Mouse (Mus musculus): ENCODE results near the gene Dcun1d1.

Gene Dcun1d1

DNA sequence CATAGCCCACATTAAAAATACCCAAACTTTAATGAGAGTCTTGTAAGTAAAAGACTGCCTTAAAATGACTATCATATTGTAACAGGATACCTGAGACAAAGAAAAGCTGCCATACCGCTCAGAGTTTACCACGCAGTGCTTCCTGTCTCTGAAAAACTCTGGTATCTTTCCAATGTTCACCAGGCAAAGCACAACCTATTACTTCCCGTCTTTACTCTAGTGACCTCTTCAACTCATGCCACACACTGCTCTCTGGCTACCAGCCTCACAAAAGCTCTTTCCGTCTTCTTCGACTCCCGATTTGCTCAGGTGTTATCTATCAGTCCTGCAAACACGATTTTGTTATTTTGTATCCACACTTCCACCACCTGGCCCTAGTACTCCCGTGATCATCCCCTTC lies 7.4 kb downstream of the Dcun1d1 start:
- DNase-seq, result no peak

DNA sequence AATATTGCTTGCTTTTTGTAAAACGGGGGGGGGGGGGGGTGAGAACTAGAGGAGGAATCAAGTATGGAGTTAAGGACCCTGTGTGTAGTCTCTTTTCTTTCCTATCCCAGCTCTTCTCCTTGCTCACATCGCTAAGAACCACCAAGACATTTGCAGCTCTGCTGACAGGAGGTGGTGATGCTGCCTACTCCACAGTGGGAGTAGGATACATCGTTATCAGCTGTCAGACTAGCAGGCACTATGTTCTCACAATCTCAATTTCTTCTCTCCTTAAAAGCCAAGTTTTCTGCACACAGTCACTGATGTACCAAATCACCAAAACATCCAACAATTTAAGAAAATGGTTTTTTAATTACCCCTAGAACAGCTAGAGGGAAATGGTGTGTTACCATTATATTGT lies 7.8 kb downstream of the Dcun1d1 start:
- no peak for DNase-seq

DNA sequence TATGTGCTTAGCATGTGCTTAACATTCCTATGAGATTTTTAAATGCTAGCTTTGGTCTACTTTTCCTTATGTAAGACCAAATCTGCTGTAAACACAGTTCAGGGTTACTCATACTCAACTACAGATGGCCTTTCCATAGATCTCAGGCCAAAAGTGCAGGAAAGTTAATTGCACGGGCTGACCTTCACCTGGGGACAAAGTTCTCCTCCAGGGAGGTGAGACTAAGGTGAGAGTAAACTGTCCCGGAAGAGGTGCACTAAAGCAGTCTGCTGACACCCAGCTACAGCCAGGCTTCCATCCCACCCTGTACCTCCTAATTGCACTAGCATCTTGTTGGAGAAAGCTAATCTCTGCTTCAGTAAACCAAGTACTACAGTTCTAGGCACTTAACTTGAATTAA lies 11.4 kb downstream of the Dcun1d1 start:
- DNase-seq, result no peak

DNA sequence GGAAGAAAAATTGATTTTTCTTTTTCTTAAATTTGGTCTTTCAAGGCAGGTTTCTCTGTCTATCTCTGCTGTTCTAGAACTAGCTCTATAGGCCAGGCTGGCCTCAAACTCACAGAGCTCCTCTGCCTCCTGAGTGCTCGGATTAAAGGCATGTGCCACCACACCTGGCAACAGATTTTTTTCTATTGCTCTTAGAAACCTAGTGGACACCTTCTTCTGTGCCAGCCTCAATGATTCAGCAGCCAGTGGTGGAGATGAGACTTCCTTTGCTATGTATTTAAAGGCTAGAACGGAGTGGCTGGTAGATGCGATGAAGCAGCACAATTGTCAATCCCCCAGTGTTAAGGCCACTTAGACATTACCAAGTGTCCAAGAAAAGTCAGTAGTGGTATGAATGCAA lies 13.2 kb downstream of the Dcun1d1 start:
- DNase-seq, result no peak

DNA sequence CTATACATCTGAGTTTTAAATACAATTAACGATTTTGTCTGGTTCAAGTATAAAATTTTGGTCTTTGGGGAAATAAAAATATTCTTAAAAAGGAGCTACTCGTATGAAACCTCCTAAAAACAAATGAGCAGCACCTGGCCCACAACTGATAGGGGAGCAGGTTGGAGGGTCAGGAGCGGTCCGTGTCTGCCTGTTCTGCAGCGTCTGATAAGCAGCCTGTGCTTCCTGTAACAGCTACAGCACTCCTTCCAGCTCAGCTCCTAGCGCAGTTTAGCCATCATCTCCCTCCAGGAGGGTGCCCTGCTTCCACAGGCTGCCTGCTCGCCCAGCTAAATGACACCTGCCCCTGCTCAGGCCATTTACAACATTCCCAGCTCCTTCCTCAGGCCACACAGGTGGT lies 13.8 kb downstream of the Dcun1d1 start:
- DNase-seq, result no peak

DNA sequence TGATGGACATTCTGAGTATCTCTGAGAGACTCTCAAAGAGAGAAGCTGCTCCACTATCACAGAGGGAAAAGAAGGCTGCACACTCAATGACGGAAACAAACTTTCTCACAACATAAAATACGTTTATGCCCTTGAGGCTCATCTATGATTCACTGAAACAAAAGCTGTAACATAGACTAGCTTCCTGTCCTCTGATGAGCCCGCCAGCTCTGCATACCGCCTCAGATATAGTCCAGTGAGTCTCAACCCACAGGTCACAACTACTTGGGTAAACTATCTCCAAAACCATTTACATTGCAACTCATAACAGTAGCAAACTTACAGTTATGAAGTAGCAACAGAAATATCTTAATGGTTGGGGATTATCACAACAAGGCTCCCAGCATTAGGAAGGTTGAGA lies 14.7 kb downstream of the Dcun1d1 start:
- no peak for DNase-seq

DNA sequence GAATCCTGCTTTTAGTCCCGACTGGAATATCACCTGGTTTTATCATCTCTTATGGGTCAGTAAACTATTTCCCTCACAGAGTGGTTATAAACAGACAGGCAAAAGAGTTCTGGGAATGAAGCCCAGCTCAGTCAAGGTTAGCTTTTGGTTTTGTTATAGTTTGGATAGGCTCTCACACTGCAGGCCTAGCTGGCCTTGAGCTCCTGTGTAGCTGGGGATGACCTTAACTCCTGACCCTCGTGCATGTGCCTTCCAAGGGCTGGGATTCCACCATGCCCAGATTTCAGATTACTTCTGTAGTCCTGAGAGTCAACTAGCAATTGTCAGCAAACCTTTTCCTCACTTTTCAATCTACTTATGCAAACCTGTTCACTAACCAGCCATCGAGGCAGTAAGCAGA lies 19.0 kb downstream of the Dcun1d1 start:
- DNase-seq, result no peak

DNA sequence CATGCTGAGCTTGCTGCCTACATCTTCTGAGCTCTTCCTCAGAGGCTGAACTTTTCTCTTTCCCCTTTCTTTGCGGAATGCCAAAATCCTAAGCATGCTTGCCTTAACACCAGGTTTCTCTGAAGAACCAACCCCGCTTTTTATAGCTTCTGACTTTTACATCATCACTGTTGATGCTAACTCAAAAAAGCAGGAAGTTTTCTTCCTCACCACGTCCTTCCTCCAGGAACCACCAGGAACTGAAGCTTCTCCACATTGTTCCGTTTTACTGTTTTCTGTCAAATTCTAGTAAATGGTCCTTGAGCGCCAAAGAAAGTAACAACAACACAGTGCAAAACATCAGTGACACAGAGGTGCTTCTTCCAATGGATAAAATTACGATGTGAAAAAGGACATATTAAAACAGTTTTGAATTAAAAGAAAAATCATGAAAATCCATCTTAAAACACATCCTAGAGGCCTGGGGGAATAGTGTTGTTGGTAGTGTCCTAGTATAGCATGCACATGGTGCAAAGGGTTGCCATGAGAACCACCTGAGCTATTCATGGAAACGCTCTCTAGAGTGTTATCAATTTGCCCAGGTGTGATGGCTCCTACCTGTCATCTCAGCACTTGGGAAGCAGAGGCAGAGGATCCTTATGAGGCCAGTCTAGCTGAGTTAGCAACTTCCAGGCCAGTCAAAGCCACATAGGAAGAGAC lies 28.1 kb downstream of the Dcun1d1 start:
- DNase-seq, result no peak

DNA sequence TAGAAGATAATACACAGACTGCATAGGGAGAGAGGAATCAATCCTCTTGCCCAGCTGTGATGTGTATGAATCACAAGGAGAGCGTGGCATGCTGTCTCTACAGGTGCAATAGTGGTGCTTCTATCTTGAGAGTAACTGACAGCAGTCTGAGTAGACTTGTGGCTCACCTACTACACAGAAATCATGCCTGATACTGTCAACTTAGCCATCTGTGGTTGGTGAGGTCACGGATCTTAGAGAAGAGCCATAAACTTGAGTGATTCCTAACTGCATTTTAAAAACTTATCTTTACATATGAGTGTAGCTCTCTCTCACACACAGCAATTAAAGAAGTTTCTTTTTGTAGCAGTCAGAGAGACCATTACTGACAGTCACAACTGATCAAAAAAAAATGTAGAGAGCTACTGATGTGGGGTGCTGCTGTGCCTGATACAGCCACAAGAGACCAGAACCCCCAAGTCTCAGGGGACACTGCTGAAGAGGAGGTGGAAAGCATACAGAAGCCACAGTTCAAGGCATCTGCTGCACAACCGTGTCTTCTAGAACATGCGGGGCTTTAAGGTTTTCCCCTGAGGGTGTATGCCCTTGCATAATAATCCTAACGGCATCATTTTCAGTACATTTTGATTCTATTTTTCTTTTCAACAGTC lies 36.6 kb downstream of the Dcun1d1 start:
- DNase-seq, result no peak

DNA sequence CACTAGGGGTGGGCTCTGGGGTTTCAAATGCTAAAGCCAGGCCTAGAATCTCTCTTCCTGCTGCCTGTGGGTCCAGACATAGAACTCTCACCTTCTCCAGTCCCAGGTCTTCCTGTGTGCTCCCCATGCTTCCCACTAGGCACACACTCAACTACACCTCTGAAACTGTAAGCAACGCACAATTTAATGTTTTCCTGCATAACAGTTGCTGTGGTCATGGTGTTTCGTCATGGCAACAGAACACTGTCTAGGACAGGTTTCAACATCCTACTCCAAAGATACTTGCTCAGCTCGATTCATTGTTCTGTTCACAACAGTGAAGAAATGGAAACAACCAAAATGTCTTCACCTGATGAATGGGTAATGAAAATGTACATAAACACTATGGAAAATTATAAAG lies 38.1 kb downstream of the Dcun1d1 start:
- no peak for DNase-seq

DNA sequence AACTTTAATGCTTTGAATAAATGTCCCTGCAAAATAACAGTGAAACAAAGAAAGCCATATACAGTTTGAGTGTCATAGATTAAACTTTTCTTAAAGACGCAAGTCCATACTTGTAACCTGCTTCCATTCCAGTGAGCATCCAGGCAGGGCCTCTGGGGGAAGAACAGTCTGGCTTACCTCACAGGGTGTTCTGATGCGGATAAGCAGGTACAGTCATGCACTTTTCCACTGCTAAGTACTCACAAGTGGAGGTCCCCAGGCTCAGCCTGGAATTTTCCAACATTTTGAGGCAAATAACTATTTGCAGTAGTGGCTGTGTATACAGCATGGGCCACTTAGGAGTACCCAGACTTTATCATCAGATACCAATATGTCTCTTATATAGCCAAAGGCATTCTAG lies 39.3 kb downstream of the Dcun1d1 start:
- DNase-seq, result no peak

DNA sequence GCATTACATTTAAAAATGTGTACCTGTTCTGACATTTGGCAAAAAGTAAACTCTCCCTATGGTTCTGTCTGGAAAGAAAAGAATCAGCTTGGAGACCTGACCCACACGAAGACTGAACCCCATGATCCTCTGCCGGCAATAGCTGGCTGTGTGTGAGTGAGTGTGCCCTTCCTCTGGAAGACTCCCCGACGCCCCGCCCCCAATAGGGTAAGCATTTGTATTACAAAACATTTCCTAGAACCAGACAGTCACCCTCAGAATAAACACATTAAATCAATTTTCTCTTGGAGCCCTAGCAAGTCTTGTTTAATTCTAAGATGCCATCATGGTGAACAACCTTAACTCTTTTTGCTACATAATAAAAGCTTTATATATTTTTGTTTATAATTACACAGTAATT lies 44.1 kb downstream of the Dcun1d1 start:
- no peak for DNase-seq

DNA sequence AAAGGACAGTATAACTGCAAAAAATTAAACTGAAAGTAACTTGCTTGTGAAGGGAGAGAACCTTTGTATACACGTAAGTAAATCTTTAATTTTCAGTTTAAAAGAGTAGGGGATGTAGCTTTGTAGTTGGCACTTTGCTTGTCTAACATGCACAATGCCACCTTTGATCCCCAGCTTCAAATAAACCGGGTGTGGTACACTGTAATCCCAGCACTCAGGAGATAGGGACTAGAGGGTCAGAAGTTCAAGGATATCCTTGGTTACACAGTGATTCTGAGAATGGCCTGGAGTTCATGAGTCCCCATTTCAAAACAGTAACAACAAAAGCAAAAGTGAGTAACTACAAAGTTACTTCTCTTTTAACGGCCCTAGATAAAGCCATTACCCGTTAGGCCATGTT lies 46.1 kb downstream of the Dcun1d1 start:
- no peak for DNase-seq

DNA sequence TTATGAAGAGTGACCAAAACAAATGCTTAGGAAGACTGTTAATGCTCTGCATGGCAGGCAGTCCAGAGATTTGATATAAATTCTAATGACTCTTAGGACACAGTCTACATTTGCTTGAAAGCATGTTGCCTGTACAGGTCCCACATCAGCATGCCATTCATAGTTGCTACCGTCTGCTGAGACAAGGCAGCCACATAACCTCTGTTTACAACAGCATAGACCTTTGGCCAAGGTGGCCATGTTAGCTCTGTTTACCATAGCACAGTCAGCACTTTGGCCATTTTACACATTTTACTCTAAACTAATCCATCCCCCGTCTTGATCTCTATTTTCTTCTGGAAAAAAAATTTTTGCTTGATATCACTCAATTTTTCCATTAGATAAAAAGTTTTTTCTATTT lies 47.7 kb downstream of the Dcun1d1 start:
- DNase-seq, result no peak

DNA sequence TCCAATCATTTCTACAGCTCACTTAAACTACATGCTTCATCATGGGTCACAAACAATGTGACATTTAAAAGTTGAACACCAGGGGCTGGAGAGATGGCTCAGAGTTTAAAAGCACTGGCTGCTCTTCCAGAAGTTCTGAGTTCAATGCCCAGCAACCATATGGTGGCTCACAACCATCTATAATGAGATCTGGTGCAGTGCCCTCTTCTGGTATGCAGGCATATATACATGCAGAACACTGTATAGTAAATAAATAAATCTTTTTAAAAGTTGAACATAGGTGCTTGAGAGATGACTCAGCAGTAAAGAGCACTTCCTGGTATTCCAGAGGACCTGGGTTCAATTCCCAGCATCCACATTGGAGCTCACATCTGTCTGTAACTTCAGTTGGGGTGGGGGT lies 54.0 kb downstream of the Dcun1d1 start:
- no peak for DNase-seq

DNA sequence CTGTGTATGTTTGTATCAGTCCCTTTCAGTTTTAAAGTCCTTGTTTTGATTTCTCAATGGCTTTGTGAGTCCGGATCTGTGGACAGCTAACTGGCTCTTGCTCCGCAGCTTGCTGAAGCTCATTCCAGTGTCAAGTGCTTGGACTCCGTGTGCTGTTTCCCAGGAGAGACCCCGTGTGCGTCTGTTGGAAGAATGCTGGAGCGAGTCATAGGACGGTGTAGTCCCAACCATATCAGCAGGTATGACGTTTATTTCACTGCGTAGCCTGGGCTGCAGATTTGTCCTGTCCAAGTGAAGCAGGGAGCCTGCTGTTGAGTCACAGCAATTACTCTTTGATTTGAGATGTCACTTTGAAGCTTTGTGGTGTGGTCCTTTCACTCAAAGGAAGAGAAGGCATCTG lies 87.9 kb downstream of the Dcun1d1 start:
- no peak for DNase-seq
